Mouse (Mus musculus): Measurements from ENCODE around the gene Cd72. TPM values are rescaled to one million over a fixed set of nuclear protein-coding genes. Genes with fewer than 3 reads are reported as not detected.

The Cd72 gene
- polyA plus RNA-seq (2017; shearing (Covaris generic)) = 65.7 TPM

GRCm38 (mm10) chr4:43454041-43454836, at the start of gene Cd72:
Cd72 (minus strand) TSS chr4:43454628.

GRCm38 (mm10) chr4:43499407-43500333, 45.2 kb upstream of the Cd72 start, which contains the start of gene Arhgef39:
Arhgef39 (minus strand) TSS chr4:43499695.

GRCm38 (mm10) chr4:43492821-43493185, 38.4 kb upstream of the Cd72 start, which contains the start of gene Ccdc107:
Ccdc107 (plus strand) TSS chr4:43492900.

GRCm38 (mm10) chr4:43483535-43484091, 29.2 kb upstream of the Cd72 start, which contains the start of gene Sit1:
Sit1 (minus strand) TSS chr4:43483734.

DNA sequence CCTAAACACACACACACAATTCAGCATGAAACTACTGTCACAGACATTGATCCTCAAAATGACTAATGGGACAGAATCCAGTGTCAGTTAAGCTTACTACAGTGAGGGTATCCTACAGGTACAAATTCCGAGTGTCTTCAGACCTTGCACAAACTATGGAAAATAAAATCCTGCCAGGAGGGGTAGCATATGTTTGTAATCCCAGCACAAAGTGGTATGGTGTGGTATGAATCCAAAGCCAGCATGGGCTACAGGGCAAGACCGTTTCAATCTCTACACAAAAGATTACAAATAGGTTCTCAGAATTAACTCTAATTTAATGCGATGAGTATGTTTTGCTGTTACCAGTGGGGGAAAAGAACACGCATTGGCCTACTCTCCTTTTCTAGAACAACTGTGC, 12.8 kb downstream of the Cd72 start, which contains the start of gene Tesk1:
Gene Tesk1, plus strand, starts transcription at position 301 of the 400 bp plus-strand sequence.

GRCm38 (mm10) chr4:43428946-43429345, 25.5 kb downstream of the Cd72 start, which contains the start of gene Fam166b:
Fam166b (minus strand) TSS chr4:43429134.

Other genes starting within 250 kb of the Cd72 start
- gene Atp8b5, start 187.5 kb downstream of the Cd72 start, polyA plus RNA-seq (2017; shearing (Covaris generic)) = not detected
- gene Rusc2, start 72.6 kb downstream of the Cd72 start, polyA plus RNA-seq (2017; shearing (Covaris generic)) = not detected
- gene Fam166b, start 25.5 kb downstream of the Cd72 start, polyA plus RNA-seq (2017; shearing (Covaris generic)) = not detected
- 0.91 TPM for gene Tesk1, start 12.7 kb downstream of the Cd72 start, polyA plus RNA-seq (2017; shearing (Covaris generic))
- 209 TPM for gene Sit1, start 29.1 kb upstream of the Cd72 start, polyA plus RNA-seq (2017; shearing (Covaris generic))
- gene Ccdc107, start 38.3 kb upstream of the Cd72 start, polyA plus RNA-seq (2017; shearing (Covaris generic)) = 87.3 TPM
- 5.8 TPM for gene Arhgef39, start 45.1 kb upstream of the Cd72 start, polyA plus RNA-seq (2017; shearing (Covaris generic))
- gene Car9, start 52.3 kb upstream of the Cd72 start, polyA plus RNA-seq (2017; shearing (Covaris generic)) = 1.0 TPM
- not detected for gene Tpm2, start 69.1 kb upstream of the Cd72 start, polyA plus RNA-seq (2017; shearing (Covaris generic))
- gene Creb3, start 107.7 kb upstream of the Cd72 start, polyA plus RNA-seq (2017; shearing (Covaris generic)) = 99.6 TPM
- gene Tln1, start 108.1 kb upstream of the Cd72 start, polyA plus RNA-seq (2017; shearing (Covaris generic)) = 315 TPM
- 32.3 TPM for gene Rgp1, start 124.1 kb upstream of the Cd72 start, polyA plus RNA-seq (2017; shearing (Covaris generic))
- gene Gba2, start 124.2 kb upstream of the Cd72 start, polyA plus RNA-seq (2017; shearing (Covaris generic)) = 20.9 TPM
- gene Msmp, start 129.9 kb upstream of the Cd72 start, polyA plus RNA-seq (2017; shearing (Covaris generic)) = 3.6 TPM
- not detected for gene Npr2, start 177.3 kb upstream of the Cd72 start, polyA plus RNA-seq (2017; shearing (Covaris generic))
- gene Spag8, start 199.0 kb upstream of the Cd72 start, polyA plus RNA-seq (2017; shearing (Covaris generic)) = 0.32 TPM
- gene Hint2, start 201.8 kb upstream of the Cd72 start, polyA plus RNA-seq (2017; shearing (Covaris generic)) = 79.5 TPM
- 0.99 TPM for gene Tmem8b, start 214.3 kb upstream of the Cd72 start, polyA plus RNA-seq (2017; shearing (Covaris generic))
- 1.7 TPM for gene Fam221b, start 214.5 kb upstream of the Cd72 start, polyA plus RNA-seq (2017; shearing (Covaris generic))
- not detected for gene Olfr70, start 246.2 kb upstream of the Cd72 start, polyA plus RNA-seq (2017; shearing (Covaris generic))

Measured in CD4-positive, CD25-positive, alpha-beta regulatory T cell, adult 9 weeks (primary cell).